Mouse (Mus musculus) midbrain, embryonic 14.5 days (tissue): ENCODE results near the gene Cyp2d22. TPM values are rescaled to one million over a fixed set of nuclear protein-coding genes. Genes with fewer than 3 reads are reported as not detected.

ENCODE experiments used
- ATAC-seq: fragments of 200-750 bp; cut with Nextera tagmentation; 2 replicates; pipeline ENCODE4 v1.8.0; 2017; ENCODE audit warnings: moderate number of reproducible peaks, moderate library complexity; ENCODE audit not compliant: low FRiP score, low TSS enrichment
- DNase-seq: peaks from one replicate; pipeline ENCODE4 v3.0.0-alpha.2; 2015
- H3K27ac ChIP-seq: fragments of 300-500 bp; sonication (generic); replicated peaks from 2 replicates; pipeline ENCODE4 v1.5.1; 2014; ENCODE audit warnings: mild to moderate bottlenecking, low read depth, low read length, moderate library complexity
- H3K27me3 ChIP-seq: fragments of 300-500 bp; sonication (generic); 2 replicates; pipeline ENCODE4 v1.6.1; 2014; ENCODE audit warnings: low read length, control low read depth, mixed read lengths; ENCODE audit not compliant: control insufficient read depth, insufficient read depth
- H3K36me3 ChIP-seq: fragments of 300-500 bp; sonication (generic); 2 replicates; pipeline ENCODE4 v1.6.1; 2014; ENCODE audit warnings: low read length, control low read depth; ENCODE audit not compliant: control insufficient read depth, insufficient read depth
- H3K4me1 ChIP-seq: fragments of 300-500 bp; sonication (generic); 2 replicates; pipeline ENCODE4 v1.6.1; 2014; ENCODE audit warnings: mild to moderate bottlenecking, antibody characterized with exemption, low read length, control low read depth; ENCODE audit not compliant: control insufficient read depth, insufficient read depth
- H3K4me2 ChIP-seq: fragments of 300-500 bp; sonication (generic); 2 replicates; pipeline ENCODE4 v1.6.1; 2014; ENCODE audit warnings: mild to moderate bottlenecking, low read length, moderate library complexity
- H3K4me3 ChIP-seq: fragments of 300-500 bp; sonication (generic); replicated peaks from 2 replicates; pipeline ENCODE4 v1.5.1; 2014; ENCODE audit warnings: low read depth, low read length
- H3K9ac ChIP-seq: fragments of 300-500 bp; sonication (generic); replicated peaks from 2 replicates; pipeline ENCODE4 v1.6.1; 2014; ENCODE audit warnings: mild to moderate bottlenecking, low read length, moderate library complexity
- H3K9me3 ChIP-seq: fragments of 300-500 bp; sonication (generic); 2 replicates; pipeline ENCODE4 v1.6.1; 2016; ENCODE audit warnings: low read length, control low read depth, mixed read lengths; ENCODE audit not compliant: control insufficient read depth
- WGBS: fragments of 180-500 bp; shearing (Covaris S2); extraction: QIAGEN DNeasy Blood & Tissue Kit; methylation state at CpG from one replicate; pipeline ENCODE4 v1.1.7; 2014; 5-methylcytosine and 5-hydroxymethylcytosine counted together
- polyA plus RNA-seq: library from polyadenylated mRNA; unstranded; fragments of >200 nt; fragmentation: Nextera tagmentation; extraction: Ambion mirVana; gene quantifications from 2 replicates; pipeline ENCODE4 v1.2.1, GENCODE M21; 2014

The Cyp2d22 gene
- polyA plus RNA-seq, 1 experiment from 2014 or later, result 2.1 TPM

DNA sequence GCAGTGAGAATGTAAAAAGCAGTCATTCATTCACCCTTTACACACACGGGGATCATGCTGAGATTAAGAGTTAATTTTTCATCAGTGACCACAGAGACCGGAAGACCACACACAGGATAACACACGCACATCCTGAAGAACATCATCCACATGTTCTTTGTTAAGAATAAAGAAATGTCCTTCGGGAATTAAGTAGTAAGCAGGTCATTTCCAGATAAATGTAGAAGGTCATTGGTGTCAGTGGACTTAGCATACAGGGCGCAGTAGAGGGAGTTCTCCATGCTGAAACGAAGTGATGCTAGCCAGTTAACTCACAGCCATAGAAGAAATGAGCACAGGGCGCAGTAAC is 628 bp upstream of the Cyp2d22 start:
- WGBS, result 33% methylated on average over 7 of the region's 7 CpGs
- Histone ChIP-seq H3K4me3 (peak overlapping the region; percentile 29), H3K4me1 (peaks cover 8% of the 10 kb centered on the region), H3K27ac (no peak overlapping the region), H3K4me2 (peak overlapping the region; percentile 54), H3K27me3 (no peaks in the 10 kb centered on the region), H3K9ac (peak overlapping the region; percentile 40; the same call in 1 of the 2 replicates), H3K36me3 (no peaks in the 10 kb centered on the region), H3K9me3 (no peaks in the 10 kb centered on the region)
- peak; percentile 11 for DNase-seq
- no peak for ATAC-seq

DNA sequence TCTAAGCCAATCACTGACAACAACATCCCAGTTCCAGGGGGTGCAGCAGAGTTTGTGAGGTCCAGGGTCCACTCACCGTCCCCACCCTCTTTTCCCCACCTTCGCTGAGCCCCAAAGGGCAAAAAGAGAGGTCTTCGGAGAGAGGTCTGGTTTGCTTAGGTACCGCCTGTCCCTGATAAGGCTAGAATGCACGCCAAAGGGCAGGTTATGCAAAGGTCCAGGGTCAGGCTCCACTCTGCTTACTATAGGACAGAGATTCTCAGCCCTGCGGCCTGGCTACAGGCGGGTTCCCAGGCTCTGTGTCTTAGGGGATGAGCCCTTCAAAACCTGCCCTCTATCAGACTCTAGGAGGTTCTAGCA is 569 bp downstream of the Cyp2d22 start:
- H3K9ac ChIP-seq, result no peak overlapping the region

DNA sequence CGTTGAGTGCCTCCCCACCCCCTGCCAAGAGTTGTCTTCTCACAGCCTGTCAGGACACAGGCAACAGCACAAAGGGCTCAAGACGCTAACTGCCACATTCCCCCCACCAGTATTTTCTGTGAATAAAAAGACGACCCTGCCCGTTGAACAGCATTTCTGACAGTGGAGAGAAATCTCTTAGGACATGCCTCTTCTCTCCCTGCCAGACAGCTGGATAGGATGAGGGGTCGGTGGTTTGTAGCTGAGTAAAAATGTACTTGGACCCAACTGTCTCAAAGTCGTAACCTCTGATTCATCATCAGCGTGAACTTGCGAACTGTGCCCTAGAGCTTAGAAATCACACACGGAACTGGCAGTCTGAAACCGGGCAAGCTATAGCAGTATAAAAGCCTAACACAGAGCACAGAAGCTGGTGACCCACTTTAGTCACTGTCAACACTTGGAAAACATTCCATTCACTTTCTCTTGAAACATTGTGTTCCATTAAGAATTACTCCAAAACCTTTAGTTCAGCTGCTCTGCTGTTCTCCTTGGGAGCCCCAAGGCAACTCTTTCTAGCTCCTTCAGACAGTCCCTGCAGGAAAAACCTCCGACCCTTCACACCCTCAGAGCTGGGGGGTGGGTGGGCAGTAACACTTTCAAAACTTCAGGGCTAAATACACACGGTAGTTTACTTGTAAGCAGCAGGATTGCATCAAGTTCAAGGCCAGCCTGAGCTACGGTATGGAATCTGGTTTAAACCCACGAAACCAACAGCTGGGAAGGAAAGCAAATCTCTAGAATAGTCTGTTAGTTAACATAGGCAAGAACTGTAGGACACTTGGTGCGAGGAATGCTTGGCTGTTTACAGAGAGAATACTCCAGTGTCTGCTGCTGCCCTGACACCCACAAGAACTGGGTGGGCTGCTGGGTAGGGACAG is 1.5 kb downstream of the Cyp2d22 start:
- 51% methylated on average over 15 of the region's 15 CpGs for WGBS

More for the DNA sequence above, 569 bp downstream of the Cyp2d22 start:
- H3K4me3 ChIP-seq, result peak overlapping the region; percentile 21
- WGBS, result 22% methylated on average over 7 of the region's 7 CpGs
- DNase-seq (no peak), ATAC-seq (peak; percentile 40; the same call in 1 of the 2 replicates)
- H3K27me3 ChIP-seq, result no peaks in the 10 kb centered on the region
- H3K4me2 ChIP-seq, result peak overlapping the region; percentile 54
- no peaks in the 10 kb centered on the region for H3K9me3 ChIP-seq
- no peak overlapping the region for H3K27ac ChIP-seq
- H3K36me3 ChIP-seq, result no peaks in the 10 kb centered on the region
- H3K4me1 ChIP-seq, result peaks cover 8% of the 10 kb centered on the region

DNA sequence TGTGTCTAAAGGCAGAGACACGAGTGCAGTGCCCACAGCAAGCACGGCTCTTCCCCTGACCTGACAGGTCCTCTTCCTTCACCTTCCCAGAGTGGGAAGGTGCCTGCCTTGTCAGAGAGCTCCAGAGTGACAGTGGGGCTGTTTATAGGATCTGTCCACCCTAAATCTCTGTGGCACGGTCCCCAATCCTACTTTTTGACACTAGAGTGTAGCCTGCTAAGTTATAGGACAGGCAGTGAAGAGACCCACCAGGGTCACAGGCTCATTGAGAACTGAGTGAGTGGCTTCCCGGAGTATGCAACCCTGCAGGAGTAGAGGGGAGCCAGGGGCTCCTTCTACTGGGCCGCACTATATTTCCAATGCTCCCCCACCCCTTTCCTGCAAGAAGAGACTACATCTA is 2.4 kb downstream of the Cyp2d22 start:
- no peak overlapping the region for H3K4me3 ChIP-seq
- WGBS, result 81% methylated on average over 5 of the region's 5 CpGs
- H3K27me3 ChIP-seq, result no peaks in the 10 kb centered on the region

More for the DNA sequence above, 1.5 kb downstream of the Cyp2d22 start:
- H3K9me3 ChIP-seq, result no peaks in the 10 kb centered on the region
- H3K27ac ChIP-seq, result no peak overlapping the region
- no peak for DNase-seq
- no peak overlapping the region for H3K4me2 ChIP-seq
- no peaks in the 10 kb centered on the region for H3K27me3 ChIP-seq
- H3K4me1 ChIP-seq, result peaks cover 8% of the 10 kb centered on the region
- no peak overlapping the region for H3K9ac ChIP-seq
- no peak overlapping the region for H3K4me3 ChIP-seq
- no peak for ATAC-seq
- H3K36me3 ChIP-seq, result no peaks in the 10 kb centered on the region

DNA sequence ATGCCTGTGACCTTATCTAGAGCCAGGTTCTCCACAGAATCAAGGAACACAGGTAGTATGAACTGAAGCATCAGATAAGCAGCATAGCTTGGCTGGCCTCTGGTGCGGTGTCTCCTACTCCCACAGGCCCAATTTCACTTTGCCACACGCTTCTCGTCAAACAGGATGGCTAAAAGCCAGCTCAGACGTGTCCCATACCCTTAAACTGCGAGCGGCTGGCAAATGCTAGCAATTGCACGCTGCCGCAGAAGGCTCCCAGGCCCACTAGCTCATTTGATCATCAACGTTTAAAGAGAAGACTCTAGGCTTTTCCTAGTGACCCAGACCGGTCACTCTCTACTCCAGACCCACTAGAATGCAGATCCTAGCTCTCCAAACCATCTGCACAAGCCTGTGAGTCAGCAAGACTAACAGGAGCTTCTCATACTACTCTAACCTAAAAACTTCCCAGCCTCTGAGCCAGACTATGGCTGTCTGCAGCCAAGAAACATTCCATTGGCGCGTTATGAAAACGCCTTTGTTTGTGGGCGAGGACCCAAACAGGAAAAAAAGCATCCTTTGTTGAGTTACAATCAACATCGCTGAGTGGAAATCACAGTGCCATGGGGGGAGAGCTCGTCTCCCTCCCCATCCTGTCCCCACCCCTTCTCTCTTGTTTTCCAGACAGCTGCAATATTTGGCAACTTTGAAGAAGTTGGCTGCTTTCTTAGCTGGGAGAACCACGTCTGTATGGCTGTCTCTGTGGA is 3.5 kb downstream of the Cyp2d22 start:
- no peak overlapping the region for H3K4me3 ChIP-seq
- H3K4me1 ChIP-seq, result peaks cover 8% of the 10 kb centered on the region
- H3K9ac ChIP-seq, result no peak overlapping the region
- DNase-seq (peak; percentile 22), ATAC-seq (no peak)
- H3K9me3 ChIP-seq, result no peaks in the 10 kb centered on the region
- WGBS, result 70% methylated on average over 17 of the region's 17 CpGs
- H3K4me2 ChIP-seq, result no peak overlapping the region
- H3K27me3 ChIP-seq, result no peaks in the 10 kb centered on the region
- H3K27ac ChIP-seq, result 0 out of 2 replicates have a peak overlapping the region, but pooled peaks have one; percentile 8
- no peaks in the 10 kb centered on the region for H3K36me3 ChIP-seq

More for the DNA sequence above, 2.4 kb downstream of the Cyp2d22 start:
- Histone ChIP-seq H3K9ac (no peak overlapping the region), H3K4me1 (peaks cover 8% of the 10 kb centered on the region), H3K9me3 (no peaks in the 10 kb centered on the region), H3K4me2 (no peak overlapping the region), H3K27ac (no peak overlapping the region), H3K36me3 (no peaks in the 10 kb centered on the region)
- DNase-seq (no peak), ATAC-seq (no peak)

DNA sequence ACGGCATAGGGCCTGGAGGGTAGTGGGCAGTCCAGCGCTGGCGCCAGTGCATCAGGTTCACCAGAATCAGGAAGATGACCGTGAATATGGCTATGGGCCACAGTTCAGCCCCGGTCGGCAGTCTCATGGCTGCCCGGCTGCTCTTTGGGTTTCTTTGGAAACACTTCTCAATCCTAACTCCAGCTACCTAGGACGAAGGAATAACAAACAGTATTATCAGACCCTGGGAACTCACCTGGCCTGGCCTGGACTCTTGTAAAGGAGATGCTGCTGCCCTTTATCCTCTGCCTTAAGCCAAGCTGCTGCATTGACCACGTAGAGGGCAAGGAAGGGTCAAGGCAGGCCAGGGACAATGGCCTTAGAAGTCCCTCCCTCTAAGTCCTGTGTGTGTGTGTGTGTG is 4.2 kb downstream of the Cyp2d22 start:
- no peak overlapping the region for H3K9ac ChIP-seq
- H3K4me3 ChIP-seq, result no peak overlapping the region
- no peak for DNase-seq
- WGBS, result 89% methylated on average over 9 of the region's 9 CpGs
- H3K4me1 ChIP-seq, result peaks cover 5% of the 10 kb centered on the region
- ATAC-seq, result no peak
- H3K27ac ChIP-seq, result no peak overlapping the region
- H3K4me2 ChIP-seq, result no peak overlapping the region
- no peaks in the 10 kb centered on the region for H3K9me3 ChIP-seq
- no peaks in the 10 kb centered on the region for H3K27me3 ChIP-seq
- H3K36me3 ChIP-seq, result no peaks in the 10 kb centered on the region

DNA sequence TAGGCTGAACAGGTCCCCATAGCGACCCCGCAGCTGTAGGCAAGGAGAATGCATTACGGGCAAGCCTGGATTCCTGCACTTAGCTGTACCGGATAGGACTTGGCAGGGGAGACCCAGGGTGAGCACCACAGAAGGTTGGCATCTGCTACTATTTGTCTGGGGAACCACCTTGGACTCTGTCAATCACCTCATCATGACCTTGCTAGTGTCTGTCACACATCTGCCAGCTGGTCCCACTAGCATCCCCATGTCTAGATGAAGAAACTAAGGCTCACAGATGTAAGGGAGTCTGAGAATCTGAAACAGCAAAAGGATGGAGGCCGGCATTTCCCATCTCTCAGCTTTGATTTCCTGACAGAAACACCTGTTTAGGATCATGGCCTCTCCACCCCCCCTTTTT is 5.6 kb downstream of the Cyp2d22 start:
- Histone ChIP-seq H3K4me1 (no peaks in the 10 kb centered on the region), H3K4me3 (no peak overlapping the region), H3K9ac (no peak overlapping the region), H3K27me3 (no peaks in the 10 kb centered on the region), H3K36me3 (no peaks in the 10 kb centered on the region), H3K4me2 (no peak overlapping the region), H3K9me3 (no peaks in the 10 kb centered on the region), H3K27ac (no peak overlapping the region)
- ATAC-seq (no peak), DNase-seq (no peak)
- 79% methylated on average over 5 of the region's 5 CpGs for WGBS

DNA sequence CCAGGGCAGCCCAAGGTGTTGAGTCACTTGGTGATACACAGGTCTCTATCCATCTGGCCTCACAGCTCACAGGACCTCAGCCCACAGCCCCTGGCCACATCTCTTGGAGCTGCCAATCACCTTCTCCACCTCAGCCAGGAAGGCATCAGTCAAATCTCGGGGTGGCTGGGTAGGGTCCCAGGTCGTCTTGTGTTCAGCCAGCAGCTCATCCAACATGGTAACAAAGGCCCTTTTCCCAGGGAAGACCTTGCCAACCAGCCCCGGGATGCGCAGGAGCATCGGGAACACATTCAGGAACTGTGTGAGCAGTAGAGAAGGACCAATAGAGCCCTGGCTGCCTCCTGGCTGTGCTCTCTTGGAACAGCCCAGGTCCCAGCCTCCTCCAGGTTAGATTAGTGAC is 7.1 kb downstream of the Cyp2d22 start:
- no peaks in the 10 kb centered on the region for H3K9me3 ChIP-seq
- no peaks in the 10 kb centered on the region for H3K27me3 ChIP-seq
- no peak overlapping the region for H3K9ac ChIP-seq
- H3K27ac ChIP-seq, result no peak overlapping the region
- H3K36me3 ChIP-seq, result no peaks in the 10 kb centered on the region
- DNase-seq, result no peak
- ATAC-seq, result no peak
- H3K4me2 ChIP-seq, result no peak overlapping the region
- H3K4me3 ChIP-seq, result no peak overlapping the region
- WGBS, result 87% methylated on average over 5 of the region's 5 CpGs
- no peaks in the 10 kb centered on the region for H3K4me1 ChIP-seq
